Mouse (Mus musculus): ENCODE measurements around the gene 4930453N24Rik. TPM values are rescaled to one million over a fixed set of nuclear protein-coding genes. Genes with fewer than 3 reads are reported as not detected.

Gene 4930453N24Rik
- 25.3 and 33.3 TPM in 2 replicates for total RNA-seq (2012; rRNA removed)

GRCm38 (mm10) chr16:64770521-64771430 is at the start of gene 4930453N24Rik:
TSS of gene 4930453N24Rik (minus strand) at chr16:64771161.
- Histone ChIP-seq H3K36me3 (ENCODE audit: control insufficient read depth, insufficient read depth, low read length, poor library complexity, severe bottlenecking) (peaks cover 2% of the 10 kb centered on the region; the same call in 1 of the 2 replicates), H3K9me3 (ENCODE audit: control insufficient read depth, insufficient read depth, low read depth, low read length) (no peaks in the 10 kb centered on the region), H3K9ac (ENCODE audit: insufficient read depth, low read depth, low read length, poor library complexity, severe bottlenecking) (peak within 1 kb of the TSS; percentile 94), H3K4me1 (ENCODE audit: control insufficient read depth in 2 of 2, insufficient read depth in 2 of 2, low read length in 2 of 2, poor library complexity in 1 of 2) (peaks cover 0 to 1% of the 10 kb centered on the region in 2 experiments; a peak in 1 of 4 replicates), H3K27ac (ENCODE audit: insufficient read depth, low read depth, low read length, poor library complexity, severe bottlenecking) (peak within 1 kb of the TSS; percentile 83), H3K4me3 (ENCODE audit: insufficient read depth in 1 of 2, low read depth in 1 of 2, low read length in 2 of 2, poor library complexity in 1 of 2, severe bottlenecking in 1 of 2) (peak within 1 kb of the TSS; percentile 90 to 98)
- in situ Hi-C loops (cut with MboI; ENCODE audit: low sequenced_read_pairs in 2 of 2, unreplicated experiment in 2 of 2): loop anchor here in 1 of 2 experiments (25.0 kb wide), 1 partner anchor 767 kb away; no protein-coding TSS in a partner anchor
- DNase-seq (ENCODE audit: low read depth, low spot score): peak; percentile 90
- TF ChIP-seq CHD2 (IDR thresholded peaks at IDR 0.05; ENCODE audit: low read depth, low read length) (no peak), ZNF384 (IDR thresholded peaks at IDR 0.05; ENCODE audit: low read depth, low read length) (no peak), ZC3H11A (IDR thresholded peaks at IDR 0.05; ENCODE audit: borderline replicate concordance, low read depth, low read length) (0 out of 2 replicates have a peak, but pooled peaks have one; percentile 1), HCFC1 (IDR thresholded peaks at IDR 0.05; ENCODE audit: borderline replicate concordance, insufficient read depth, low read length) (peak; percentile 85), MAFK (IDR thresholded peaks at IDR 0.05; ENCODE audit: insufficient read depth, low read depth, low read length) (no peak)

GRCm38 (mm10) chr16:64817094-64817765 is 46.3 kb upstream of the 4930453N24Rik start:
- Histone ChIP-seq H3K27ac (ENCODE audit: insufficient read depth, low read depth, low read length, poor library complexity, severe bottlenecking) (no peak overlapping the region), H3K4me3 (ENCODE audit: insufficient read depth in 1 of 2, low read depth in 1 of 2, low read length in 2 of 2, poor library complexity in 1 of 2, severe bottlenecking in 1 of 2) (no peak overlapping the region), H3K9me3 (ENCODE audit: control insufficient read depth, insufficient read depth, low read depth, low read length) (no peaks in the 10 kb centered on the region), H3K4me1 (ENCODE audit: control insufficient read depth in 2 of 2, insufficient read depth in 2 of 2, low read length in 2 of 2, poor library complexity in 1 of 2) (no peaks in the 10 kb centered on the region), H3K9ac (ENCODE audit: insufficient read depth, low read depth, low read length, poor library complexity, severe bottlenecking) (no peak overlapping the region), H3K36me3 (ENCODE audit: control insufficient read depth, insufficient read depth, low read length, poor library complexity, severe bottlenecking) (no peaks in the 10 kb centered on the region; the same call in 1 of the 2 replicates)
- TF ChIP-seq ZNF384 (IDR thresholded peaks at IDR 0.05; ENCODE audit: low read depth, low read length): no peak
- TF ChIP-seq MAFK (IDR thresholded peaks at IDR 0.05; ENCODE audit: insufficient read depth, low read depth, low read length): no peak
- TF ChIP-seq CHD2 (IDR thresholded peaks at IDR 0.05; ENCODE audit: low read depth, low read length): no peak
- no peak for TF ChIP-seq ZC3H11A (IDR thresholded peaks at IDR 0.05; ENCODE audit: borderline replicate concordance, low read depth, low read length)
- TF ChIP-seq HCFC1 (IDR thresholded peaks at IDR 0.05; ENCODE audit: borderline replicate concordance, insufficient read depth, low read length): no peak
- DNase-seq (ENCODE audit: low read depth, low spot score): no peak
- in situ Hi-C loops (cut with MboI; ENCODE audit: low sequenced_read_pairs in 2 of 2, unreplicated experiment in 2 of 2): no loop called here

GRCm38 (mm10) chr16:64803041-64803440 is 32.1 kb upstream of the 4930453N24Rik start:
- no peak overlapping the region for H3K27ac ChIP-seq (ENCODE audit: insufficient read depth, low read depth, low read length, poor library complexity, severe bottlenecking)
- H3K4me1 ChIP-seq (ENCODE audit: control insufficient read depth in 2 of 2, insufficient read depth in 2 of 2, low read length in 2 of 2, poor library complexity in 1 of 2): no peaks in the 10 kb centered on the region
- DNase-seq (ENCODE audit: low read depth, low spot score): no peak
- H3K9me3 ChIP-seq (ENCODE audit: control insufficient read depth, insufficient read depth, low read depth, low read length): no peaks in the 10 kb centered on the region
- no peak overlapping the region for H3K9ac ChIP-seq (ENCODE audit: insufficient read depth, low read depth, low read length, poor library complexity, severe bottlenecking)
- no peaks in the 10 kb centered on the region for H3K36me3 ChIP-seq (ENCODE audit: control insufficient read depth, insufficient read depth, low read length, poor library complexity, severe bottlenecking)
- no peak overlapping the region for H3K4me3 ChIP-seq (ENCODE audit: insufficient read depth in 1 of 2, low read depth in 1 of 2, low read length in 2 of 2, poor library complexity in 1 of 2, severe bottlenecking in 1 of 2)
- TF ChIP-seq ZC3H11A (IDR thresholded peaks at IDR 0.05; ENCODE audit: borderline replicate concordance, low read depth, low read length): no peak
- TF ChIP-seq HCFC1 (IDR thresholded peaks at IDR 0.05; ENCODE audit: borderline replicate concordance, insufficient read depth, low read length): no peak
- TF ChIP-seq ZNF384 (IDR thresholded peaks at IDR 0.05; ENCODE audit: low read depth, low read length): no peak
- TF ChIP-seq CHD2 (IDR thresholded peaks at IDR 0.05; ENCODE audit: low read depth, low read length): no peak
- no peak for TF ChIP-seq MAFK (IDR thresholded peaks at IDR 0.05; ENCODE audit: insufficient read depth, low read depth, low read length)
- in situ Hi-C loops (cut with MboI; ENCODE audit: low sequenced_read_pairs in 2 of 2, unreplicated experiment in 2 of 2): no loop called here

- no peak overlapping the region for H3K9ac ChIP-seq (ENCODE audit: insufficient read depth, low read depth, low read length, poor library complexity, severe bottlenecking)
- no peaks in the 10 kb centered on the region for H3K36me3 ChIP-seq (ENCODE audit: control insufficient read depth, insufficient read depth, low read length, poor library complexity, severe bottlenecking)
- peaks cover 0 to 5% of the 10 kb centered on the region in 2 experiments; a peak in 1 of 4 replicates for H3K4me1 ChIP-seq (ENCODE audit: control insufficient read depth in 2 of 2, insufficient read depth in 2 of 2, low read length in 2 of 2, poor library complexity in 1 of 2)
- in situ Hi-C loops (cut with MboI; ENCODE audit: low sequenced_read_pairs in 2 of 2, unreplicated experiment in 2 of 2): no loop called here
- TF ChIP-seq CHD2 (IDR thresholded peaks at IDR 0.05; ENCODE audit: low read depth, low read length) (no peak), ZNF384 (IDR thresholded peaks at IDR 0.05; ENCODE audit: low read depth, low read length) (no peak), HCFC1 (IDR thresholded peaks at IDR 0.05; ENCODE audit: borderline replicate concordance, insufficient read depth, low read length) (no peak), MAFK (IDR thresholded peaks at IDR 0.05; ENCODE audit: insufficient read depth, low read depth, low read length) (no peak), ZC3H11A (IDR thresholded peaks at IDR 0.05; ENCODE audit: borderline replicate concordance, low read depth, low read length) (no peak)
- H3K27ac ChIP-seq (ENCODE audit: insufficient read depth, low read depth, low read length, poor library complexity, severe bottlenecking): no peak overlapping the region
- no peak for DNase-seq (ENCODE audit: low read depth, low spot score)
- no peak overlapping the region for H3K4me3 ChIP-seq (ENCODE audit: insufficient read depth in 1 of 2, low read depth in 1 of 2, low read length in 2 of 2, poor library complexity in 1 of 2, severe bottlenecking in 1 of 2)
- H3K9me3 ChIP-seq (ENCODE audit: control insufficient read depth, insufficient read depth, low read depth, low read length): no peaks in the 10 kb centered on the region
These were observed 30.7 kb upstream of the 4930453N24Rik start for GRCm38 (mm10) chr16:64801638-64802037.
